Mouse (Mus musculus) brain, adult 2 months (tissue): ENCODE measurements around the gene Cst3.

Experiments
- DNase-seq: peaks from one replicate; pipeline ENCODE4 v3.0.0; 2011; ENCODE audit warnings: low read depth, low spot score

Cst3 gene

DNA sequence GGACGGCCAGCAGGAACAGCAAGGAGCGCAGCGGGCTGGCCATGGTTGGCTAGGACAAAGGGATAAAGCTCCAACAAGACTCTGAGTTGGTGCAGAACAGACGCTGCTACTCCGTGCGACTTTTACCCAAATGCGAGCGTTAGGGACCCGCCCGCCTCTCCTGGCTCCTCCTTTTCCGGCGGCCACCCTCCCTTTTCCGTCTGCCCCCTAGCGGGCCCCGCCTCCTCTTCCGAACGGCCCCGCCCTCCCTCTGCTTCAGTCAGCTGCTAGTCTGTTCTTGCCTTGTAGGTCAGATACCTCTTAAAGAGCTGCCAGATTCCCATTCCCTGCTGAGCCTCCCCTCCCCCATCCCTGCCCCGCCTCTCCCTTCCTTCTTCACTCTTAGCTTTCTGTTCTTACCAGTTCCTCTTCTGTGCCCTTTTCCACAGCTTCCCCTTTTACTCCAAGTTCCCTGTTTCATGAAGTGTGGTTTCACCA, at the start of gene Cst3:
TSS of gene Cst3 (minus strand) at position 358 of the 477 bp plus-strand sequence.
- peak; percentile 93 for DNase-seq

DNA sequence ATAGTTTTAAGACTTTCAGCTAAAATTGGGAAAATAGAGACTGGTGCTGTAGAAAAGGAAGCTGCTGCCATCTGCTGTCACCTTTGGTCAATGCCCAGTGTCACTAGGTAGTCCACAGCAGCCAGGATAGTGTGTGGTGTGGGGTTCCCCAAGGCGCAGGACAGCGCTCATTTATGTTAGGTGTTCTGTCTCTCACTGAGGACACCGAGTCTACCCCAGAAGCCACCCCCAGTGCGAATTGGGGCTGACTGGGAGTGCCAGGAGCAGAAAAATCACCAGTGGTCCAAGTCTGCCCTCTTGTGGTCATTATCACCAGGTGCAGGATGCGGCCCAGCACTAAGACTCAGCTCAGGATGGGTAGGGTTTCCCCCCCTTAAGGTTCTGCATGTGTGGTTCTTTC, 26.8 kb upstream of the Cst3 start:
- peak; percentile 58 for DNase-seq

DNA sequence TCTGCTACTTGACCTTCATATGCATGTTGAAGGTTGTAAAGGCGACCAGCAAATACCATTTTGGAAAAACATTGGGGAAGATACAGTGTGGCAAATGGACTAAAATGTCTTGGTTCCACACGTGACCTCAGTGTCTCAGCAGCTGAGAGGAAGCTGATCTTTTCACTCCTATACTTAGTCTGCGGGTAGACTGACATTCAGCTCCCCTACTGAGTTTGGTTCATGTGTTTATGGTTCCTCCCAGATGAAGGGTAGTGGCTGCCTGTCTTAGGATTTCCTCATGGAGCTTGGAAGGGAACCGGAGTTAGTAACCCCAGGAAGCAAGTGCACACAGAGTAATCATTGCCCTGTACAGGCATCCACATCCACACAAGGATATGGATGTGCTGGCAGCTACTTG, 24.8 kb upstream of the Cst3 start:
- peak; percentile 21 for DNase-seq

DNA sequence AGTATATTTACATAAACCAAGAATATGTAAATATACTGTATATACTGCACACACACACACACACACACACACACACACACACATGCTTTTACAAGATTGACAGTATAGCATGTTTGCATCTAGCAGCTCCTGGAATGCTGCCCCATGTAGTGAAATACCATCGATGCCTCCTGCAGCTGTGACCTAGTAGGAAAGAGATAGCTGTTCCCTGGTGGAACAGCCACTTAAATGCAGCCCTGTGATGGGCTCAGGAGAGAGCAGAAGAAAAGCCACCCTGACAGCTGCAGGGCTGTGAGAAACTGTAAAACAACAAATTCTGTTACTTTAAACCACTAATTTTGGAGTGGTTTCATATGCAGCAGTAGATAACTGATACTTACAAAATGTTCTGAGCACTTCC, 20.7 kb upstream of the Cst3 start:
- no peak for DNase-seq

DNA sequence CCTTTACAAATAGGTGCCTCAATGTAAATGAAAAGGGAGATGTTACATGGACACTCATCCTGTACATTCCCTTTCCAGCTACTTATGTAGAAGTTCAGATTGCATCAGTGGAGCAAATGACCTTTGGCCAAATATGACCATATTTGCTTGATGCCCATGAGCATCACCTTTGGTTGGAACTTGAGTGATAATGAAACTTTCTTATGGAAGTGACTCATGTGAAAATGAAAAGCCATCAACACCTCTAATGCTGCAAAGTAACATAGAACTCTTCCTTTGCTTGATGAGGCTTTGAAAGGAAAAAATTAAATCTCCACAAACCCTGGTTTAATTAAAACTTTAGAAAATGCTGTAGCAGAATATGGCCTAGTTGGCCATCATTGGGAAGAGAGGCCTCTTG, 17.6 kb upstream of the Cst3 start:
- no peak for DNase-seq

DNA sequence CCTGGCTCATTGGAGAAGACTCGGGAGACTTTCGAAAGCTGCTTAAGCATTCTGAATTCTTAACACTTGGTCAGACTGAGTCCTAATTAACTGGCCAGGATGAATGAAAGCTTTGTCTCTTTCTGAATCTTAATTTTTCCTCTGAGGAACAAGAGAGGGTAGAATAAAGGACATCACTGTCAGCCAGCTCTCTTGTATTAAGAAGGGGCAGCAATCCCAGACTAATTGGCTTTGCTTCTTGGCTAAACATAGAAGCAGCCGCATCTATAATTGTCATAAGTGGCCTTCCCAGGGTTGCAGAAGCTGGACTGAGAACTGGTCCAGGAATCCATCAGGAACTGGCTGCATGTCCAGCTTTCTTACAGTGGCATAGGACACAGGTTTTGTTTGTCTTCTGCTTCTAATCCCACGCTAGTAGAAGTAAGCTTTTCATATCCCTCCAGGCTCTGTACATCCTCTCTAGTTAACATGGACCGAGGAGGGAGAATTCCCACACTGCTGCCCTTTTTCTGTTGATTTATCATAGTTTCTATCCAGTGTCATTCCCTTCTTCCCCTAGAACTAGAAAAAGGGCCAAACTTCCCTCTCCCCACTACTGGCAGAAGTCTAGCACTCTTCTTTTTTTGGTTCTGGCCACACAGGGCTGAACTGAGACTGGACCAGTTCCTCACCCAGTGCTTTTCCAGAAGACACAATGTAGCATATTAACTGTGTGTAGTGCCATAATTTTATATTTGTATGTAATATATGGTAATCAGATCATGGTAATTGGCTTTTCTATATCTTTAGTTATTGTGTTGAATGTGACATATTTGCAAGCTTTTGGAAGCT, 14.7 kb upstream of the Cst3 start:
- peak; percentile 60 for DNase-seq

DNA sequence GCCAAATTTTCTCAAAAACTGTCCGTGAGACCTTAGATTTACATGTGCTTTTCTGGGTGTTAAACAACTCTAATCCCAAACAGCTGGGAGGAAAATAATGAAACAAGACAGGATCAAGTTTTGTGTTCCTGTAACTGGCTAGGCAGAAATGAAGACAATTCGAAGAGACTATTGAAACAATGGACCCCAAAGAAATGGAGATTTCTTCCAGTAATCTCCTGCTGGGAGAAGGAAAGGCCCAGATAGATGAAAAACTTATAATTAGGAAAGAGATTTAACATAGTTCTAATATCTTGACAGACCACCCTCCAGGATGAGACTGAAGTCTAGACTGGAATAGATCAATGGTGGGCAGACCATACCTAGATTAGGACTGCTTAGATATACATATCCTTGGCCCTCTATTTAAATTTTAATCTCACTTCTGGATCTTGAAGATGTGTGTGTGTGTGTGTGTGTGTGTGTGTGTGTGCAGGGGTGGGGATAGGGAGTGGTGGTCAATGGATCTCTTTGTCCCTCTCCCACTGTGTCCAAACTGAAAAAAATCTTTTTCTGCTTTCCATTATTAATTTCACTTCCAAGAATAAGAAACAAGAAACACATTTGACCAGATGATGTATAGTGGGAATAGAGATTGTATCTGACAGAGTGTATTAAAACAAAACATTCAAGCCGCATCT, 14.0 kb upstream of the Cst3 start:
- DNase-seq: no peak

DNA sequence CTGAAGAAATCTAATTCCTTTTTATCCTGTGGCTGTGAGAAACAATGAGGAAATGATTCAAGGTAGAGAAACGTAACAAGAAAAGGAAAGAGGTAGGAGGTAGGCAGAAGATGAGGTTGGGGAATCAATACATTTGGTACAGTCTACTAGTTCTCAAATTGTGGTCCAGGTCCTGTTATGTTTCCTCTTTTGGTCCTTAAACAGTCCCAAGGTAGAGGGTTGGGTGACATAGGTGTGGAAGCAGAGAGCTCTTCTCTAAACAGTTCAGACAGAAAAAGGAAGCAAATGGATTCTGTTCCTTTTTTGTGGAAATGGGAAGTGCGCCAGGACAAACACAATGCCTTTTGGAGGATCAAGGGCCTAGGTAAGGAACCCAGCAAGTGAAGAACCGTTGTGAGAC, 13.4 kb upstream of the Cst3 start:
- DNase-seq: no peak

DNA sequence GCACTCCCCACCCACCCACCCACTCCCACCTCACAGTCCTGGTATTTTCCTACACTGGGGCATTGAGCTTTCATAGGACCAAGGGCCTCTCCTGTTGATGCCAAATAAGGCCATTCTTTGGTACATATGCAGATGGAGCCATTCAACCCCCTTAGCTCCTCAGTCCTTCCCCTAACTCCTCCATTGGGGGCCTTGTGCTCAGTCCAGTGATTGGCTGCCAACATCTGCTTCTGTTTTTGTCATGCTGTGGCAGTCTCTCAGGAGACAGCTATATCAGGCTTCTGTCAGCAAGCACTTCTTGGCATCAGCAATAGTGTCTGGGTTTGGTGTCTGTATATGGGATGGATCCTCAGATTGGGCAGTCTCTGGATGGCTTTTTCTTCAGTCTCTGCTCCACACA, 9.2 kb upstream of the Cst3 start:
- peak; percentile 47 for DNase-seq

DNA sequence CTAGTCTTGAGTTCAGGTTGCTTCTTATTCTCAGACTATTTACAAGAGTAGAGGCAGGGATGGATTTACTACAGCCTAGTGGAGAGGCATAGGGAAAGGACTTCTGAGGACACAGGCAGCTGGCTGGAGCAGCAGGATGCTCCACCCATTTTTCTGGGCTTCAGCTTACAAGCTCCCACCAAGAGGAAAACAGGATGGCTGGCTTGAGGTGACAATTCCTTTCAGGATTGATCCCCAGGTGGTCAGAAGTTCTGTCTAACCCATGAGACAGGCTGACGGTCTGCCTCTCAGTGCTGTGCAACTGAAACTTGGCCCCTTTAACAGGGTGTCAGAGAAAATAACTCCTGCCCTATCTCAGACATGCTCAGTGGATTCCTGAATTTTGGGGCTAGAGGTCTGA, 3.7 kb upstream of the Cst3 start:
- DNase-seq: no peak

DNA sequence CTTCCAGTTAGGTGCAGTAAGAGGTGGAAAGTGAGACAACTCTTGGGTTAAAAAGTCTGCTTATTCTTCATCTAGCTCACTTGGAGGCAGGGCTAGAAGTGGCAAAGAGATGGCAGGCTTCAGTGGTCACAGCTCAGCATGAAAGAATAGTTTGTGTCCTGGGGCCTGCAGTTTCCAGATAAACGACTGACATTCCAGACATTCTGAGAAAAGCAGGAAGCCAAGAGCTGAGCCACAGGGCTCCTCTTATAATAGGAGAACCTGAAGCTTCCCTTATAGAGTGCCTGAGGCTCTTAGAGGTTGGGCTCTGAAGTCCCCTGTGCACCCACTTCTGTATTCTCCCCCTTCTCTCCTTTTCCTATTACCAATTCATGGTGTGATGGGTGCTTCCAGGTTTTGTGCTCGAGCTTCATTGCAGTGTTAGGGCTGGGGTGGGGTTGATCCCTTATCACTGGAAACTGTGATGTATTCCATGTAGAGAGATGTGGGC, 3.2 kb upstream of the Cst3 start:
- DNase-seq: no peak

DNA sequence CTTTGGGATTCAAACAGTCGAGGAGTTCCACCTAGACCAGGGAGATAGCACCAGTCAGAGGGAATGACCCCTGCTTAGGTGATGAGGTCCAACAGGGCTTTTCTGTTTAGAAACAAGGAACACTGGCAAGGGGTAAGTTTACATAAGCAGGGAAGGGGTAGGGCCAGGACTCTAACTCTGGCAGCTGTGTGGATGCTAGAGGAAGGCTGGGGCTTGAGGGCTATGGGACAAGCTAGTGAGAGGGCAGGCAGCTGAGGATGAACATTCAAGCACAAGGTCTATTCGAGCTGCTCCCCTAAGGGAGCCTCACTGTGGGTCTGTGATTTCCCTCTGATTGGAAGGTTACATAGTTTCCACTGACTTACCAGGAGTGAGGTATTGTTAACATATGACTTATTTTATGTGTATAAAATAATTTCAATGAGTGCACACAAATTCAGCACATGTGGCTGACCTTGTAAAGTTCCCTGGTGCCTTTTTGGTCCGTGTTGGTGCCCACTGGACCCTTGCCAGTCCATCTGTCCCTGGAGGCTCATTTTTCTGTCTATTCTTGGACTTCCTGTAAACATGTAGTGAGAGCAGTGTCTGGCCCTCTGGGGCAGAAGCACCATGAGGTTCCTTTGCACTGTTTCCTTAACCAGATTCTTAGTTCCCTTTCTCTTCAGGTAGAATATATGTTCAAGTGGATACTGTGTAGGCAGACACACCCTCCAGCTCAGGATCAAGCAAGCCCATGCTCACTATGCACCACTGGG, 1.7 kb upstream of the Cst3 start:
- DNase-seq: peak; percentile 57

DNA sequence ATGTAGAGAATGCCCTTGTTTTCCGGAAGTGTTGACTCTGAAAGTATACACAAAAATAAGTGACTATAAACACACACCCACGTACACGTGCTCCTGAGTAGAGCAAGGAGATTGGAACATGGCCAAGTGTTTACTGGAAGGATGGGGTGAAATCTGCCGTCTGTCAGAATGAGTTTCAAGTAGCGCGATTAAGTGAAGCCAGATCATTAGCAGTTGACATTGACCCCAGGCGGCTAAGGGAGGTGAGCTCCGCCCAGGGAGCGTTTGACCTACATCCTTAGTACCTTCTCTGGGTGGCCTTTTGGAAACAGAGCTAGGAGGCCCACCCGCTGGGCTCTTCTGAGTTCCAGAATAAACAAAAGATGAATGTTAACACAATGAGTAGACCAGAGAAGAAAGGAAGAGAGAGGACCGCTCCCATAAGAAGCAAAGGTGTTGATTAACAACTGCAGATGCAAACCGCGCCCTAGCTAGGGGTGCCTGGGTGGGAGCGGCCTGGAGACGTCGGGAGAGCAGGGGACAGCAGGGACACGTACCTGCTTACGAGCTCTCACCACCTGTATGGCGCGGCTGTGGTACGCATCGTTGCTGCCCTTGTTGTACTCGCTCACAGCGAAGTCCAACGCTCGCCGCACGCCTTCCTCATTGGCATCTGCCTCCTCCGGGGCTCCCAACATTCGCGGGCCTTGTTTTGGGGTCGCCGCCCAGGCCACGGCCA, 716 bp downstream of the Cst3 start:
- DNase-seq: peak; percentile 60

DNA sequence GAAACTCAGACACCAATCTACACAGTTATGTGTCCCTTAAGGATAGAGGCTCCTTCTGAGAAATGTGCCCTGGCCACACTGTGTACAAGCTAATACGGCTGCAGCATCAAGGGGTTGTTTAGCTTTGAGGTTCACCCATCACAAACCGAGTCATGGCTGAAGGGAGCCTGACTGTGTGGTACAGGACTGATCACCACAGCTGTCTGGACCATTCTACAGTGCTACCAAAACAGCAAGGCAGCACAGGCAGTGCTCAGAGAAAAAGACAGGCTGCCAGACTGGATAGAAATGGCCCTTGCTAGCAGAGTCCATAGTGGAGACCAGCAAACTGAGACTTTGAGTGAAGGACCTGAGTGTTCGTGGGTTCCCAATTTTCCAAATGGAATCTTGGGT, 1.3 kb downstream of the Cst3 start:
- DNase-seq: no peak

DNA sequence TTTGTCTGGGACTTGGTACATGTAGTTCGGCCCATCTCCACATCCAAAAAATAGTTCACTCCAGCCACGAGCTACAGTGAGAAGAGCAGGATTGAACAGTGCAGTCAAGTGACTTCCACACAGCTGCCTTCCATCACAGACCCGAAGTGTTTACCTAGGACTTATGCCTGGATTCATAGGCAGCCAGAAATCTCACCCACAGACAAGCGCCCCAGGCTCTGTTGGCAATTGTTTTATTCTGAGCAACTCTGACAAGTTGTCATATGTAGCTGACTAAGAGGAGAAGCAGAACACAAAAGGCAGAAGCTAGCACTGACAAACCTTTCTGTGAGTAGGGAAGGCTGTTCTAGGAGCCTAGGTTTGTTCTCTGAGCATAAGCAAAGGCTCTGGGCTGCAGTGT, 2.6 kb downstream of the Cst3 start:
- peak; percentile 69 for DNase-seq

DNA sequence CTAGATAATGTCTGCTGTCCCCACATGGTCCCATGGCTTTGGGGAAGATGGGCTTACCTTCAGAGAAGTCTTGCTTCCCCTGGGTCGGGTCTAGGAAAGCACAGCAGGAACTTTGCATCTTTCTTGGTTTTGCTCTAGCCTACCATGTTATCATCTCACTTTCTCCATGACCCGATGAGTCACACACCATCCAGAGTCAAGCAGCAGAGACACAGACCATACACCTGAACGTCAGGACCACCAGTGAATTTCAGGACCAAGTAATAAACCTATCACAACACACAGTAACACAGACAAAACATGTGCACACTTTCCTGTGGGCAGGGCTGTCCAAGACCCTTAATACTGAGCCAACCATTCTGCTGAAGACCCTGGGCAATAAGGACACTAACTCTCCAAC, 5.0 kb downstream of the Cst3 start:
- no peak for DNase-seq

DNA sequence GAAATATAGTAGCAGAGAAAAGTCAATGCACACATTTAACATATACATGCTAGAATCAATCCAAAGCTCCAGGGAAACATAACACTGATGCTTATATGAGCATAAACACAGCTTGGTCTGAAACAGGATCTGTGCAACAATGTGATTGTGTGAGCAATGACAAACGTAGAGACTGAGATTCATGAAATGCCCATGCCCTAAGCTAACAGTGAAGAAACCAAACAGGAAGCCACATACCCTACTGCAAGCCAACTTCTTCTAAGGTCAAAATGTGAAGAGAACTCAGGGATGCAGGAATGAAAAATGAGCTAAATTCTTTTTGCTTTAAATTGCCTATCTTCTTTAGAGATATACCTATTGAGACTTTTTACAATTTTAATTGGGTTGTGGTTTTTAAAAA, 6.5 kb downstream of the Cst3 start:
- no peak for DNase-seq

DNA sequence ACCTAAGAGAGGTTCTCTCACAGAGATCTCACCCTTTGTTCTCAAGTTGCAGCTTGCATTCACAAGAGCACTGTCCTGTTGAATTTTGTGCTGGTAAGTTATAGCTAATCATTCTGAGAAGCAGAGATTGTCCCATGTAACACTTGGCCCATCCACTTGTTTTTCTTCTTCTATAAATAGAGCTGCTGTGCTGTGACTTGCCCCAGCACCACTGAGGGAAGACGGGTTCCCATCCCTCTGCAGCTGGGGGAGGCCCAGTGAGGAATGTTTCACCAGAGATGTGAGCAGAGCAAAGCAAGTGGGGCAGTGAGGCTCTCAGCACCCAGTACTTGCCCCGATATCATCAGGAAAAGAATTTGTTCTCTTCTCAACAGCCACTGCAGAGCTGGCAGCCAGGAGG, 10.5 kb downstream of the Cst3 start, which contains the start of gene 9230104L09Rik:
TSS of gene 9230104L09Rik (minus strand) at position 73 of the 400 bp plus-strand sequence.
- no peak for DNase-seq

DNA sequence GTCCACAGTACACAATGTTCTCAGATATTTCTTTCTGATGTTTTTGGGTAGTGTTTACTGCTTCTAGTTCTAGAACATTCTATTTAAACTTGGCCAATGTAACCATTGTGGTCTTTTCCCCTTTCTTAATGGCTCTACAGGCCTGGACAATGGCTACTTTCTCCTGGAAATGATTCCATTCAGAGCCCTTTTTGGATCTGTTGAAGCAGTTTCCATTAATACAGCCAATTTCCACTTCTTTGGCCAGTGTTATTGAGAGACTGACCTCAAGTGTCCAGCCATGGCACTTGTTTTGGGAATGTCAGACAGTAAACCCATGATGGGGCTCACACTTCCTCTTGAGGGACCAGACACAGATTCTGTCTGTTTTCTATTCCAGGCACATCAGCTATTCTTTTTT, 13.8 kb downstream of the Cst3 start:
- DNase-seq: no peak

DNA sequence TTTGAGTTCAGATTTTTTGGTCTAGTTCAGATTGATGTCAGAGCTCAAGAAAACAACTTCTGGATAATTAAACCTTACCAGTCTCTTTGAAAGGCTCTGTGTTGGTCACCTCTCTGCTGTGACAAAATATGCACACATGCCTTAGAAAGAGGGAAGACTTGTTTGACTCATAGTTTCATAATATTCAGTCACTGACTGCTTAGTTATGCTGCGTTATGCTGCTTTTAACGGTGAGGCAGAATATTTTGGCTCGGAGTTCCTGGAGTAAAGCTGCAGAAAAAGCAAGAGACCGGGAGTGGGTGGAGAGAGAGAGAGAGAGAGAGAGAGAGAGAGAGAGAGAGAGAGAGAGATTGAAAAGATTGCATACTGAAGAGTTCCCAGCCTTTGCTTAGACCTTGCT, 14.5 kb downstream of the Cst3 start:
- DNase-seq: peak; percentile 62

DNA sequence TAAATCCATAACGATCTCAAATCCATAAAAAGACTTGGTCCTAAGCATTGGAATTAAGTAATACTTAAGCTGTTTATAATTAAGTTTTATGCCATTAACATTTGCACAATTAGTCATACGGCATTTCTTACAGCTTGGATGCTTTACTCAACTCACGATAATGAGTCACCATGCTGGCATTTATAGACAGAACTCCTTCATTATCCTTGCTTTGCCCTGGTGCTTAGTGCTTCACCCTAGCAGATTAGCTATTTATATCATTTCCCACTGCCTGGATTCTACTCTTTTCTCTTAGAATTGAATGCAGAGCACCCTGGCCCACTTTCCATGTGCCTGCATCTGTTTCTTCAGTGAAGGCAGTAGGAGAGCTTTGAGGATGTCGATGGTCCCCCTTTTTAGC, 18.0 kb downstream of the Cst3 start:
- peak; percentile 70 for DNase-seq
